Mouse (Mus musculus): ENCODE measurements around the gene C1qtnf3.

GRCm38 (mm10) chr15:10970777-10971176 is 18.6 kb downstream of the C1qtnf3 start:
- TF ChIP-seq CTCF (IDR thresholded peaks at IDR 0.05) (no peak), EP300 (IDR thresholded peaks at IDR 0.05) (no peak)

Measured in lung, postnatal 0 days (tissue).